Mouse (Mus musculus): ENCODE data around the gene Rpgrip1.

GRCm38 (mm10) chr14:52103856-52104676 is 6.4 kb upstream of the Rpgrip1 start, which contains the start of gene Hnrnpc:
- TF ChIP-seq MAZ (IDR thresholded peaks at IDR 0.05; ENCODE audit: low read depth, low read length) (peak; percentile 87), ZMIZ1 (IDR thresholded peaks at IDR 0.05; ENCODE audit: low read depth, low read length) (peak; percentile 95)
